Comparison of ENCODE assay signal across 9 mouse cellular contexts in the genomic region with DNA sequence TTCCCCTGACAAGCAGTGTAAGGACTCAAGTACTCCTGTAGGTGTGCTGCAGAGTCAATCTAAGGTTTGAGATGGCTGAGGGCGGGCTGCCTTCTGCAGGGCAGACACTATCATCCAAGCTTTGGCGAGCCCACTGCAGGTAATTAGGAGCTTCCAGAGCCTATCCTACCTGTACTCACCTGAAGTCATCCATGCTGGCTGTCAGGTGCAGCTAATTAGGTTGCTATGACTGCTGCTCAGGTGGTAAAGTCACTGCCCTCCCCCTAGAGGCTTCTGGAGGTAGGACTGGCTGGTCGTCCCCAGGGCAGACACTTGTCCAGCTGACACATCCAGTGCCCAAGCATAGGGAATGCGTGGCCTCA. TPM values are rescaled to one million over a fixed set of nuclear protein-coding genes. Genes with fewer than 3 reads are reported as not detected.
DNase-seq lines count a peak whose midpoint lies in the region; ATAC-seq and TF ChIP-seq lines count a peak whose summit lies in the region.
"Had no signal": no experiment of that assay in that cellular context is flagged by ENCODE, and none has a peak within 500 bp of the region (broad histone marks: within the 10 kb centered on the region; RNA-seq: fewer than 3 reads in every experiment).

No protein-coding gene starts in this region.

- intact Hi-C loops in gastrocnemius, adult 2 months (cut with DNase I) = loop anchor here (2.0 to 5.0 kb wide), 3 partner anchors 28 to 97 kb away; a partner anchor contains a TSS

- TF ChIP-seq CTCF in gastrocnemius, adult 2 months (IDR thresholded peaks at IDR 0.05) = peak; percentile 49
- TF ChIP-seq CTCF in hindbrain, postnatal 0 days (IDR thresholded peaks at IDR 0.05; ENCODE audit: low read depth) = peak; percentile 69

- H3K27ac ChIP-seq in gastrocnemius, adult 2 months = no peak overlapping the region
- H3K27ac ChIP-seq in embryonic facial prominence, embryonic 11.5 days (replicated peaks; ENCODE audit: low read depth, low read length) = no peak overlapping the region
- peak overlapping the region; percentile 70; the same call in 1 of the 2 replicates for H3K27ac ChIP-seq in hindbrain, postnatal 0 days
- H3K27ac ChIP-seq in liver, embryonic 12.5 days = no peak overlapping the region
- no peak overlapping the region for H3K27ac ChIP-seq in neural tube, embryonic 11.5 days (ENCODE audit: low read depth, low read length)
- H3K27ac ChIP-seq: lung, embryonic 15.5 days had no signal

- H3K27me3 ChIP-seq in embryonic facial prominence, embryonic 11.5 days (ENCODE audit: control insufficient read depth, insufficient read depth, low read length) = no peaks in the 10 kb centered on the region
- no peaks in the 10 kb centered on the region for H3K27me3 ChIP-seq in hindbrain, postnatal 0 days (ENCODE audit: insufficient read depth, low read length)
- H3K27me3 ChIP-seq in liver, embryonic 12.5 days (replicated peaks) = peaks cover 28% of the 10 kb centered on the region
- H3K27me3 ChIP-seq in neural tube, embryonic 11.5 days (ENCODE audit: control insufficient read depth, insufficient read depth, low read length) = peaks cover 13% of the 10 kb centered on the region

- H3K4me1 ChIP-seq in embryonic facial prominence, embryonic 11.5 days (ENCODE audit: control insufficient read depth, insufficient read depth, low read length) = peaks cover 17% of the 10 kb centered on the region
- peaks cover 24% of the 10 kb centered on the region for H3K4me1 ChIP-seq in hindbrain, postnatal 0 days (ENCODE audit: insufficient read depth, low read length)
- H3K4me1 ChIP-seq in liver, embryonic 12.5 days = peaks cover 40% of the 10 kb centered on the region
- H3K4me1 ChIP-seq in neural tube, embryonic 11.5 days (ENCODE audit: control insufficient read depth, insufficient read depth, low read length) = peaks cover 24% of the 10 kb centered on the region

- H3K4me2 ChIP-seq in embryonic facial prominence, embryonic 11.5 days (ENCODE audit: low read depth, low read length) = no peak overlapping the region
- H3K4me2 ChIP-seq in hindbrain, postnatal 0 days (ENCODE audit: low read depth, low read length) = no peak overlapping the region
- H3K4me2 ChIP-seq in liver, embryonic 12.5 days = no peak overlapping the region
- no peak overlapping the region for H3K4me2 ChIP-seq in neural tube, embryonic 11.5 days (ENCODE audit: low read depth)
- H3K4me2 ChIP-seq: lung, embryonic 15.5 days had no signal

- no peak overlapping the region for H3K4me3 ChIP-seq in gastrocnemius, adult 2 months
- H3K4me3 ChIP-seq in embryonic facial prominence, embryonic 11.5 days (ENCODE audit: low read depth, low read length) = no peak overlapping the region
- H3K4me3 ChIP-seq in hindbrain, postnatal 0 days (ENCODE audit: low read length) = no peak overlapping the region
- no peak overlapping the region for H3K4me3 ChIP-seq in liver, embryonic 12.5 days
- no peak overlapping the region for H3K4me3 ChIP-seq in neural tube, embryonic 11.5 days (ENCODE audit: low read depth, low read length)
- H3K4me3 ChIP-seq: lung, embryonic 15.5 days had no signal

- peaks cover 28% of the 10 kb centered on the region for H3K36me3 ChIP-seq in embryonic facial prominence, embryonic 11.5 days (replicated peaks; ENCODE audit: control insufficient read depth, insufficient read depth, low read depth, low read length)
- H3K36me3 ChIP-seq in hindbrain, postnatal 0 days (ENCODE audit: insufficient read depth, low read length) = peaks cover 43% of the 10 kb centered on the region
- peaks cover 58% of the 10 kb centered on the region for H3K36me3 ChIP-seq in liver, embryonic 12.5 days
- H3K36me3 ChIP-seq in neural tube, embryonic 11.5 days (ENCODE audit: control insufficient read depth, insufficient read depth, low read length) = peaks cover 23% of the 10 kb centered on the region

- no peak for ATAC-seq in embryonic facial prominence, embryonic 11.5 days (replicated peaks; ENCODE audit: insufficient number of reproducible peaks, low FRiP score, low TSS enrichment, low read depth)
- ATAC-seq in hindbrain, postnatal 0 days = peak; percentile 68
- ATAC-seq in liver, embryonic 12.5 days = peak; percentile 46
- ATAC-seq in neural tube, embryonic 11.5 days (ENCODE audit: insufficient read depth, low FRiP score, low TSS enrichment) = no peak

- H3K9ac ChIP-seq in embryonic facial prominence, embryonic 11.5 days (replicated peaks; ENCODE audit: low read length) = no peak overlapping the region
- H3K9ac ChIP-seq in hindbrain, postnatal 0 days (replicated peaks; ENCODE audit: low read length) = no peak overlapping the region
- no peak overlapping the region for H3K9ac ChIP-seq in liver, embryonic 12.5 days
- no peak overlapping the region for H3K9ac ChIP-seq in neural tube, embryonic 11.5 days (ENCODE audit: low read length)
- H3K9ac ChIP-seq: lung, embryonic 15.5 days had no signal

- 57% methylated on average over 4 of the region's 4 CpGs for WGBS in embryonic facial prominence, embryonic 11.5 days
- WGBS in hindbrain, postnatal 0 days = 39% methylated on average over 4 of the region's 4 CpGs
- 60% methylated on average over 4 of the region's 4 CpGs for WGBS in liver, embryonic 12.5 days (ENCODE audit: insufficient replicate concordance)
- WGBS in neural tube, embryonic 11.5 days = 47% methylated on average over 4 of the region's 4 CpGs

- no peaks in the 10 kb centered on the region for H3K9me3 ChIP-seq in embryonic facial prominence, embryonic 11.5 days (replicated peaks; ENCODE audit: control insufficient read depth, low read length)
- no peaks in the 10 kb centered on the region for H3K9me3 ChIP-seq in hindbrain, postnatal 0 days (ENCODE audit: low read length)
- H3K9me3 ChIP-seq in liver, embryonic 12.5 days (replicated peaks) = no peaks in the 10 kb centered on the region
- no peaks in the 10 kb centered on the region for H3K9me3 ChIP-seq in neural tube, embryonic 11.5 days (ENCODE audit: control insufficient read depth, low read length)
- H3K9me3 ChIP-seq: lung, embryonic 15.5 days had no signal

- peak; percentile 37 for DNase-seq in gastrocnemius, adult 2 months
- no peak for DNase-seq in gastrocnemius, postnatal 25 days
- peak; percentile 51 for DNase-seq in Muller cell, postnatal 12 days (ENCODE audit: inconsistent ontology term)
- DNase-seq in embryonic facial prominence, embryonic 11.5 days (ENCODE audit: low spot score) = peak; percentile 47
- peak; percentile 59 for DNase-seq in hindbrain, postnatal 0 days (ENCODE audit: low spot score)
- peak; percentile 52 for DNase-seq in neural tube, embryonic 11.5 days (ENCODE audit: low spot score)
- no peak for DNase-seq in gastrocnemius, adult 18-20 months (ENCODE audit: low spot score)

RNA-seq across cellular contexts. Expression of a gene that starts 28.5 kb away (rescaled TPM):
- total RNA-seq in gastrocnemius, adult 2 months (2021) = 1 to 10 TPM; 6.3 to 9.2 TPM
- 1 to 10 TPM; 5.9 to 9.7 TPM for total RNA-seq in gastrocnemius, postnatal 25 days (2021)
- 17.6 and 17.7 TPM in 2 replicates for polyA plus RNA-seq in embryonic facial prominence, embryonic 11.5 days (2014; fragmentation: Nextera tagmentation; extraction: Ambion mirVana)
- 65.4 and 81.3 TPM in 2 replicates for total RNA-seq in hindbrain, postnatal 0 days (2014; rRNA removed)
- polyA plus RNA-seq in hindbrain, postnatal 0 days (2015; fragmentation: Nextera tagmentation; extraction: Ambion mirVana) = 7.5 and 8.7 TPM in 2 replicates
- 3.9 and 4.2 TPM in 2 replicates for polyA plus RNA-seq in liver, embryonic 12.5 days (2016; fragmentation: Nextera tagmentation; extraction: Ambion mirVana)
- polyA plus RNA-seq in neural tube, embryonic 11.5 days (2014; fragmentation: Nextera tagmentation; extraction: Ambion mirVana) = 15.3 and 17.0 TPM in 2 replicates
- 1 to 10 TPM; 6.2 to 6.8 TPM for total RNA-seq in gastrocnemius, adult 18-20 months (2021)

RNA-seq across cellular contexts. Expression of a gene that starts 32.0 kb away (rescaled TPM):
- total RNA-seq in gastrocnemius, adult 2 months (2021) = 10 to 100 TPM; 46.4 to 49.6 TPM
- 10 to 100 TPM; 35.3 to 36.6 TPM for total RNA-seq in gastrocnemius, postnatal 25 days (2021)
- 184 and 198 TPM in 2 replicates for polyA plus RNA-seq in embryonic facial prominence, embryonic 11.5 days (2014; fragmentation: Nextera tagmentation; extraction: Ambion mirVana)
- 85.5 and 149 TPM in 2 replicates for total RNA-seq in hindbrain, postnatal 0 days (2014; rRNA removed)
- 142 and 148 TPM in 2 replicates for polyA plus RNA-seq in hindbrain, postnatal 0 days (2015; fragmentation: Nextera tagmentation; extraction: Ambion mirVana)
- polyA plus RNA-seq in liver, embryonic 12.5 days (2016; fragmentation: Nextera tagmentation; extraction: Ambion mirVana) = 84.3 and 88.6 TPM in 2 replicates
- 196 and 197 TPM in 2 replicates for polyA plus RNA-seq in neural tube, embryonic 11.5 days (2014; fragmentation: Nextera tagmentation; extraction: Ambion mirVana)
- 10 to 100 TPM; 34.3 to 40.5 TPM for total RNA-seq in gastrocnemius, adult 18-20 months (2021)

RNA-seq across cellular contexts. Expression of a gene that starts 59.3 kb away (rescaled TPM):
- total RNA-seq in gastrocnemius, adult 2 months (2021) = not detected
- total RNA-seq in gastrocnemius, postnatal 25 days (2021) = not detected
- 1.4 TPM in 1 of 2 replicates, not detected in the other for polyA plus RNA-seq in embryonic facial prominence, embryonic 11.5 days (2014; fragmentation: Nextera tagmentation; extraction: Ambion mirVana)
- 0.52 TPM in 1 of 2 replicates, not detected in the other for total RNA-seq in hindbrain, postnatal 0 days (2014; rRNA removed)
- polyA plus RNA-seq in hindbrain, postnatal 0 days (2015; fragmentation: Nextera tagmentation; extraction: Ambion mirVana) = 2.4 and 2.7 TPM in 2 replicates
- 1.9 and 2.4 TPM in 2 replicates for polyA plus RNA-seq in liver, embryonic 12.5 days (2016; fragmentation: Nextera tagmentation; extraction: Ambion mirVana)
- polyA plus RNA-seq in neural tube, embryonic 11.5 days (2014; fragmentation: Nextera tagmentation; extraction: Ambion mirVana) = 1.9 and 2.4 TPM in 2 replicates
- not detected for total RNA-seq in gastrocnemius, adult 18-20 months (2021)

Comparison
In these comparisons a context has a peak if more than half of its experiments do, and no peak if none do; other contexts are left out.
1. DNase-seq: peak in gastrocnemius, adult 2 months (single experiment), Muller cell, postnatal 12 days (single experiment), embryonic facial prominence, embryonic 11.5 days (single experiment), hindbrain, postnatal 0 days (single experiment) and neural tube, embryonic 11.5 days (single experiment); none in gastrocnemius, postnatal 25 days (single experiment) and gastrocnemius, adult 18-20 months (single experiment).
2. ATAC-seq: peak in hindbrain, postnatal 0 days (single experiment) and liver, embryonic 12.5 days (single experiment); none in embryonic facial prominence, embryonic 11.5 days (single experiment) and neural tube, embryonic 11.5 days (single experiment).